Mouse (Mus musculus): ENCODE results near the gene Gnb1. TPM values are rescaled to one million over a fixed set of nuclear protein-coding genes. Genes with fewer than 3 reads are reported as not detected.

Gnb1 gene
- total and polyA plus RNA-seq, 3 experiments: 78.1 to 489 TPM; not detected in 1

DNA sequence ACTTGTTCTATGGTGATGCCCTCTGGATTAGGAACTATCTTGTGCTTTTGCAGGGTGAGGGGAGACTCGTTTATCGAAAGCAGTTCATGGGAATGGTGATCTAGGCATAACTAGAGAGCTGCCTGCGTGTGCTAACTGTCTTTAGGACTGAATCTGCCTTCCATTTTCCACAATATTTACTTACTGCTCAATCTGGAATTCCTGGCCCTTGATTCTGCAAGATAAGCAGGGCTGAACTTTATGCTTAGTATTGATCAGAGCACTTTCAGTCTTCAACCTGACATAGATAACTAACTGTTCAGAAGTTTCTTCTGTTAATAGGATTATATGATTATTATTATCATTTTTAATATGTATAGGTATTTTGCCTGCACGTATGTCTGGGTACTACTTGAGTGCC, 114.0 kb downstream of the Gnb1 start:
- H3K27ac ChIP-seq (ENCODE audit: control insufficient read depth, low read depth, low read length): no peak overlapping the region
- H3K36me3 ChIP-seq (ENCODE audit: control insufficient read depth in 1 of 2, insufficient read depth in 2 of 2, low read length in 2 of 2): peaks cover 0 to 14% of the 10 kb centered on the region in 2 experiments; a peak in 3 of 4 replicates

DNA sequence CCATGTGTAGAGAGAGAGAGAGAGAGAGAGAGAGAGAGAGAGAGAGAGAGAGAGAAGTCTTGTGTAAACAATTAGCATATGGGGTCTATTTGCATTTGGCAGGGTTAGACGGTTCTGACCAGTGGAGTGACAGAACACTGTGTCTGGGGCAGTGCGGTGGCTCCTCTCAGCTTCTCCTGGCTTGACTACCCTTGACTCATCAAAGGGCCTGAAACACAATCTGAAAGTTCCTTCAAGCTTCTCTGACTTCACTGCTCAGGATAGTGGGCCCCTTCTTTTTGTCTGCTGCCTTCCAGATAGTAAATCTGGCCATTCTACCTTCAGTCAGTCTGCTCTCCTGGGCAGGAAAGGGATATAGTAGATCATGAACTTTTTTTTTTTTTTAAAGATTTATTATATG, 115.7 kb downstream of the Gnb1 start:
- no peak for TF ChIP-seq CHD1 (IDR thresholded peaks at IDR 0.05; ENCODE audit: low read depth, low read length)
- TF ChIP-seq CTCF (IDR thresholded peaks at IDR 0.05 in 2 of 3, conservative IDR thresholded peaks at IDR 0.05 in 1 of 3; ENCODE audit: control insufficient read depth in 1 of 3, insufficient read depth in 1 of 3, low read depth in 2 of 3, low read length in 3 of 3, poor library complexity in 1 of 3, severe bottlenecking in 1 of 3): no peak
- TF ChIP-seq TAL1 (IDR thresholded peaks at IDR 0.05; ENCODE audit: low read length): no peak
- TF ChIP-seq TBP (IDR thresholded peaks at IDR 0.05; ENCODE audit: low read depth, low read length): no peak
- no peak for TF ChIP-seq USF1 (IDR thresholded peaks at IDR 0.05; ENCODE audit: low read depth, low read length)
- no peak for TF ChIP-seq ELF1 (IDR thresholded peaks at IDR 0.05; ENCODE audit: low read depth, low read length)
- no peak for TF ChIP-seq ZMIZ1 (IDR thresholded peaks at IDR 0.05; ENCODE audit: low read depth, low read length)
- no peak for TF ChIP-seq ZC3H11A (IDR thresholded peaks at IDR 0.05; ENCODE audit: low read depth, low read length)
- no peak for TF ChIP-seq E2F4 (IDR thresholded peaks at IDR 0.05; ENCODE audit: borderline replicate concordance, low read depth, low read length)
- TF ChIP-seq HCFC1 (IDR thresholded peaks at IDR 0.05; ENCODE audit: low read depth, low read length): no peak
- no peak for TF ChIP-seq TCF12 (IDR thresholded peaks at IDR 0.05; ENCODE audit: low read depth, low read length)
- TF ChIP-seq MYB (IDR thresholded peaks at IDR 0.05; ENCODE audit: low read depth, low read length): no peak
- no peak for TF ChIP-seq ETS1 (IDR thresholded peaks at IDR 0.05; ENCODE audit: low read depth, low read length)
- TF ChIP-seq GATA1 (IDR thresholded peaks at IDR 0.05; ENCODE audit: low read depth, low read length): no peak
- TF ChIP-seq USF2 (IDR thresholded peaks at IDR 0.05; ENCODE audit: borderline replicate concordance in 1 of 2, insufficient read depth in 1 of 2, low read depth in 1 of 2, low read length in 2 of 2): no peak
- TF ChIP-seq JUND (IDR thresholded peaks at IDR 0.05; ENCODE audit: low read depth, low read length): no peak
- no peak for TF ChIP-seq MAFK (IDR thresholded peaks at IDR 0.05; ENCODE audit: borderline replicate concordance, low read depth, low read length)
- TF ChIP-seq CHD2 (IDR thresholded peaks at IDR 0.05; ENCODE audit: low read length): no peak
- TF ChIP-seq MEF2A (IDR thresholded peaks at IDR 0.05; ENCODE audit: extremely low read depth, insufficient replicate concordance, low read depth, low read length, poor library complexity, severe bottlenecking): no peak
- no peak for TF ChIP-seq ZKSCAN1 (IDR thresholded peaks at IDR 0.05; ENCODE audit: low read depth, low read length)
- no peak for DNase-seq (ENCODE audit: low read depth, low spot score)
- H3K9me3 ChIP-seq (replicated peaks; ENCODE audit: insufficient read depth, low read length): no peaks in the 10 kb centered on the region
- no peak overlapping the region for H3K27ac ChIP-seq (ENCODE audit: control insufficient read depth, low read depth, low read length)
- no peak overlapping the region for H3K4me3 ChIP-seq (ENCODE audit: control insufficient read depth in 1 of 2, insufficient read depth in 1 of 2, low read depth in 2 of 2, low read length in 2 of 2)
- peaks cover 0 to 5% of the 10 kb centered on the region in 2 experiments; a peak in 1 of 4 replicates for H3K4me1 ChIP-seq (ENCODE audit: control insufficient read depth in 1 of 2, insufficient read depth in 2 of 2, low read length in 2 of 2)
- H3K27me3 ChIP-seq (ENCODE audit: control insufficient read depth in 1 of 2, insufficient read depth in 2 of 2, low read length in 2 of 2): no peaks in the 10 kb centered on the region
- H3K79me2 ChIP-seq (ENCODE audit: control insufficient read depth, insufficient read depth, low read length, poor library complexity): peaks cover 8% of the 10 kb centered on the region
- H3K9ac ChIP-seq (ENCODE audit: control insufficient read depth, low read depth, low read length, poor library complexity, severe bottlenecking): no peak overlapping the region
- peaks cover 0 to 14% of the 10 kb centered on the region in 2 experiments; a peak in 3 of 4 replicates for H3K36me3 ChIP-seq (ENCODE audit: control insufficient read depth in 1 of 2, insufficient read depth in 2 of 2, low read length in 2 of 2)

More for the DNA sequence above, 114.0 kb downstream of the Gnb1 start:
- TF ChIP-seq BHLHE40 (IDR thresholded peaks at IDR 0.05; ENCODE audit: borderline replicate concordance, low read depth, low read length): no peak
- no peak for TF ChIP-seq MEF2A (IDR thresholded peaks at IDR 0.05; ENCODE audit: extremely low read depth, insufficient replicate concordance, low read depth, low read length, poor library complexity, severe bottlenecking)
- no peak for TF ChIP-seq E2F4 (IDR thresholded peaks at IDR 0.05; ENCODE audit: borderline replicate concordance, low read depth, low read length)
- no peak for TF ChIP-seq USF2 (IDR thresholded peaks at IDR 0.05; ENCODE audit: borderline replicate concordance in 1 of 2, insufficient read depth in 1 of 2, low read depth in 1 of 2, low read length in 2 of 2)
- no peak for TF ChIP-seq MYC (IDR thresholded peaks at IDR 0.05; ENCODE audit: low read depth, low read length)
- TF ChIP-seq MAX (IDR thresholded peaks at IDR 0.05; ENCODE audit: low read length): no peak
- no peak for TF ChIP-seq ZNF384 (IDR thresholded peaks at IDR 0.05; ENCODE audit: low read depth, low read length)
- no peak for TF ChIP-seq NELFE (IDR thresholded peaks at IDR 0.05; ENCODE audit: low read depth, low read length)
- no peak for TF ChIP-seq CHD2 (IDR thresholded peaks at IDR 0.05; ENCODE audit: low read length)
- no peak for DNase-seq (ENCODE audit: low read depth, low spot score)
- H3K4me1 ChIP-seq (ENCODE audit: control insufficient read depth in 1 of 2, insufficient read depth in 2 of 2, low read length in 2 of 2): peaks cover 2 to 5% of the 10 kb centered on the region in 2 experiments; a peak in 1 of 4 replicates
- H3K27me3 ChIP-seq (ENCODE audit: control insufficient read depth in 1 of 2, insufficient read depth in 2 of 2, low read length in 2 of 2): no peaks in the 10 kb centered on the region
- no peak overlapping the region for H3K9ac ChIP-seq (ENCODE audit: control insufficient read depth, low read depth, low read length, poor library complexity, severe bottlenecking)
- H3K4me3 ChIP-seq (ENCODE audit: control insufficient read depth in 1 of 2, insufficient read depth in 1 of 2, low read depth in 2 of 2, low read length in 2 of 2): no peak overlapping the region
- H3K79me2 ChIP-seq (ENCODE audit: control insufficient read depth, insufficient read depth, low read length, poor library complexity): peaks cover 9% of the 10 kb centered on the region
- no peaks in the 10 kb centered on the region for H3K9me3 ChIP-seq (replicated peaks; ENCODE audit: insufficient read depth, low read length)

All from MEL (cell line).